Mouse (Mus musculus): ENCODE measurements around the gene Nup62. TPM values are rescaled to one million over a fixed set of nuclear protein-coding genes. Genes with fewer than 3 reads are reported as not detected.

Nup62 gene
- total RNA-seq (2014; rRNA removed) (58.0 and 68.7 TPM in 2 replicates), polyA plus RNA-seq (2015; fragmentation: Nextera tagmentation; extraction: Ambion mirVana) (50.5 and 57.0 TPM in 2 replicates)

GRCm38 (mm10) chr7:44815721-44816469 is at the start of gene Nup62, which contains the start of gene Il4i1:
TSS of gene Nup62 (plus strand) at chr7:44816088.
TSS of gene Il4i1 (plus strand) at chr7:44816387.
- H3K4me1 ChIP-seq (ENCODE audit: insufficient read depth) = peaks cover 21% of the 10 kb centered on the region
- H3K4me2 ChIP-seq (ENCODE audit: low read depth) = peak within 1 kb of the TSS; percentile 58
- peak within 1 kb of the TSS; percentile 93 for H3K27ac ChIP-seq (ENCODE audit: low read depth, low read length)
- peak within 1 kb of the TSS; percentile 92 for H3K9ac ChIP-seq
- DNase-seq = peak; percentile 100
- peak; percentile 92 for ATAC-seq
- 0 out of 2 replicates have a peak, but pooled peaks cover 4% of the 10 kb centered on the region for H3K36me3 ChIP-seq (ENCODE audit: insufficient read depth)
- 2% methylated on average over 58 of the region's 62 CpGs for WGBS
- H3K9me3 ChIP-seq (ENCODE audit: low read length) = no peaks in the 10 kb centered on the region
- H3K27me3 ChIP-seq (ENCODE audit: insufficient read depth, low read length) = no peaks in the 10 kb centered on the region
- no peak for TF ChIP-seq CTCF (IDR thresholded peaks at IDR 0.05; ENCODE audit: low read depth)
- H3K4me3 ChIP-seq (ENCODE audit: low read depth, low read length) = peak within 1 kb of the TSS; percentile 89

GRCm38 (mm10) chr7:44768129-44768528 is 47.8 kb upstream of the Nup62 start:
- no peaks in the 10 kb centered on the region for H3K9me3 ChIP-seq (ENCODE audit: low read length)
- no peak overlapping the region for H3K27ac ChIP-seq (ENCODE audit: low read depth, low read length)
- TF ChIP-seq CTCF (IDR thresholded peaks at IDR 0.05; ENCODE audit: low read depth) = no peak
- ATAC-seq = no peak
- no peaks in the 10 kb centered on the region for H3K27me3 ChIP-seq (ENCODE audit: insufficient read depth, low read length)
- H3K36me3 ChIP-seq (ENCODE audit: insufficient read depth) = peaks cover 42% of the 10 kb centered on the region
- WGBS = 91% methylated on average over 5 of the region's 5 CpGs
- no peak overlapping the region for H3K9ac ChIP-seq
- no peaks in the 10 kb centered on the region for H3K4me1 ChIP-seq (ENCODE audit: insufficient read depth)
- no peak overlapping the region for H3K4me2 ChIP-seq (ENCODE audit: low read depth)
- no peak overlapping the region for H3K4me3 ChIP-seq (ENCODE audit: low read depth, low read length)
- no peak for DNase-seq

- H3K9ac ChIP-seq = no peak overlapping the region
- H3K36me3 ChIP-seq (ENCODE audit: insufficient read depth) = peaks cover 47% of the 10 kb centered on the region
- H3K27me3 ChIP-seq (ENCODE audit: insufficient read depth, low read length) = no peaks in the 10 kb centered on the region
- H3K9me3 ChIP-seq (ENCODE audit: low read length) = no peaks in the 10 kb centered on the region
- TF ChIP-seq CTCF (IDR thresholded peaks at IDR 0.05; ENCODE audit: low read depth) = 0 out of 2 replicates have a peak, but pooled peaks have one; percentile 5
- peak; percentile 30 for DNase-seq
- no peak overlapping the region for H3K27ac ChIP-seq (ENCODE audit: low read depth, low read length)
- H3K4me2 ChIP-seq (ENCODE audit: low read depth) = no peak overlapping the region
- no peak for ATAC-seq
- no peak overlapping the region for H3K4me3 ChIP-seq (ENCODE audit: low read depth, low read length)
- WGBS = 13% methylated on average over 6 of the region's 6 CpGs
- no peaks in the 10 kb centered on the region for H3K4me1 ChIP-seq (ENCODE audit: insufficient read depth)
Measured at GRCm38 (mm10) chr7:44770046-44770578, 45.8 kb upstream of the Nup62 start.

- no peak for TF ChIP-seq CTCF (IDR thresholded peaks at IDR 0.05; ENCODE audit: low read depth)
- WGBS = 93% methylated on average over 8 of the region's 8 CpGs
- H3K27ac ChIP-seq (ENCODE audit: low read depth, low read length) = no peak overlapping the region
Measured at GRCm38 (mm10) chr7:44772591-44773204, 43.2 kb upstream of the Nup62 start.

GRCm38 (mm10) chr7:44776849-44777498 is 38.9 kb upstream of the Nup62 start:
- Histone ChIP-seq H3K4me3 (ENCODE audit: low read depth, low read length) (no peak overlapping the region), H3K9me3 (ENCODE audit: low read length) (no peaks in the 10 kb centered on the region), H3K36me3 (ENCODE audit: insufficient read depth) (peaks cover 30% of the 10 kb centered on the region; the same call in 1 of the 2 replicates), H3K27me3 (ENCODE audit: insufficient read depth, low read length) (no peaks in the 10 kb centered on the region), H3K9ac (no peak overlapping the region), H3K27ac (ENCODE audit: low read depth, low read length) (no peak overlapping the region), H3K4me1 (ENCODE audit: insufficient read depth) (no peaks in the 10 kb centered on the region), H3K4me2 (ENCODE audit: low read depth) (no peak overlapping the region)
- 90% methylated on average over 9 of the region's 9 CpGs for WGBS
- ATAC-seq (no peak), DNase-seq (no peak)
- no peak for TF ChIP-seq CTCF (IDR thresholded peaks at IDR 0.05; ENCODE audit: low read depth)

More at GRCm38 (mm10) chr7:44772591-44773204, 43.2 kb upstream of the Nup62 start:
- no peak for ATAC-seq
- no peaks in the 10 kb centered on the region for H3K4me1 ChIP-seq (ENCODE audit: insufficient read depth)
- H3K4me2 ChIP-seq (ENCODE audit: low read depth) = no peak overlapping the region
- no peak overlapping the region for H3K9ac ChIP-seq
- no peaks in the 10 kb centered on the region for H3K9me3 ChIP-seq (ENCODE audit: low read length)
- DNase-seq = no peak
- no peaks in the 10 kb centered on the region for H3K27me3 ChIP-seq (ENCODE audit: insufficient read depth, low read length)
- H3K4me3 ChIP-seq (ENCODE audit: low read depth, low read length) = no peak overlapping the region
- H3K36me3 ChIP-seq (ENCODE audit: insufficient read depth) = peaks cover 54% of the 10 kb centered on the region

GRCm38 (mm10) chr7:44780101-44780500 is 35.8 kb upstream of the Nup62 start:
- Histone ChIP-seq H3K4me3 (ENCODE audit: low read depth, low read length) (no peak overlapping the region), H3K9ac (no peak overlapping the region), H3K9me3 (ENCODE audit: low read length) (no peaks in the 10 kb centered on the region), H3K36me3 (ENCODE audit: insufficient read depth) (peaks cover 20% of the 10 kb centered on the region; the same call in 1 of the 2 replicates), H3K27me3 (ENCODE audit: insufficient read depth, low read length) (no peaks in the 10 kb centered on the region), H3K4me2 (ENCODE audit: low read depth) (no peak overlapping the region), H3K27ac (ENCODE audit: low read depth, low read length) (no peak overlapping the region), H3K4me1 (ENCODE audit: insufficient read depth) (no peaks in the 10 kb centered on the region)
- DNase-seq (no peak), ATAC-seq (no peak)
- 90% methylated on average over 8 of the region's 8 CpGs for WGBS
- no peak for TF ChIP-seq CTCF (IDR thresholded peaks at IDR 0.05; ENCODE audit: low read depth)

All from forebrain, postnatal 0 days (tissue).